Mouse (Mus musculus) limb, embryonic 15.5 days (tissue): Measurements from ENCODE around the gene Gal3st2b. TPM values are rescaled to one million over a fixed set of nuclear protein-coding genes. Genes with fewer than 3 reads are reported as not detected.
"Not testable (repeated sequence)": the region's sequence is repeated elsewhere in the genome, so short reads cannot be mapped to it uniquely, and the experiment has no call there.

ENCODE experiments used
- ATAC-seq: fragments of 200-750 bp; cut with Nextera tagmentation; 2 replicates; pipeline ENCODE4 v1.8.0; 2017; ENCODE audit warnings: low read depth, moderate TSS enrichment; ENCODE audit not compliant: insufficient number of reproducible peaks, low FRiP score, low TSS enrichment
- H3K27ac ChIP-seq: fragments of 300-500 bp; sonication (generic); 2 replicates; pipeline ENCODE4 v1.5.1; 2015; ENCODE audit warnings: moderate library complexity, mild to moderate bottlenecking, inconsistent platforms
- H3K27me3 ChIP-seq: fragments of 300-500 bp; sonication (generic); 2 replicates; pipeline ENCODE4 v1.6.1; 2015; ENCODE audit warnings: inconsistent platforms
- H3K36me3 ChIP-seq: fragments of 300-500 bp; sonication (generic); 2 replicates; pipeline ENCODE4 v1.6.1; 2015; ENCODE audit warnings: inconsistent platforms
- H3K4me1 ChIP-seq: fragments of 300-500 bp; sonication (generic); 2 replicates; pipeline ENCODE4 v1.6.1; 2015; ENCODE audit warnings: inconsistent platforms
- H3K4me2 ChIP-seq: fragments of 300-500 bp; sonication (generic); 2 replicates; pipeline ENCODE4 v1.6.1; 2015; ENCODE audit warnings: mild to moderate bottlenecking, inconsistent platforms
- H3K4me3 ChIP-seq: fragments of 300-500 bp; sonication (generic); 2 replicates; pipeline ENCODE4 v1.5.1; 2015; ENCODE audit warnings: mild to moderate bottlenecking, inconsistent platforms
- H3K9ac ChIP-seq: fragments of 300-500 bp; sonication (generic); 2 replicates; pipeline ENCODE4 v1.6.1; 2015; ENCODE audit warnings: inconsistent platforms
- H3K9me3 ChIP-seq: fragments of 300-500 bp; sonication (generic); 2 replicates; pipeline ENCODE4 v1.6.1; 2016; ENCODE audit warnings: inconsistent platforms
- WGBS: fragments of 180-500 bp; shearing (Covaris S2); methylation state at CpG from one replicate; pipeline ENCODE4 v1.1.7; 2015; 5-methylcytosine and 5-hydroxymethylcytosine counted together
- polyA plus RNA-seq: library from polyadenylated mRNA; unstranded; fragments of >200 nt; fragmentation: Nextera tagmentation; extraction: Ambion mirVana; gene quantifications from 2 replicates; pipeline ENCODE4 v1.2.1, GENCODE M21; 2015

Gene Gal3st2b
- polyA plus RNA-seq, 1 experiment from 2014 or later, result 0.12 TPM

DNA sequence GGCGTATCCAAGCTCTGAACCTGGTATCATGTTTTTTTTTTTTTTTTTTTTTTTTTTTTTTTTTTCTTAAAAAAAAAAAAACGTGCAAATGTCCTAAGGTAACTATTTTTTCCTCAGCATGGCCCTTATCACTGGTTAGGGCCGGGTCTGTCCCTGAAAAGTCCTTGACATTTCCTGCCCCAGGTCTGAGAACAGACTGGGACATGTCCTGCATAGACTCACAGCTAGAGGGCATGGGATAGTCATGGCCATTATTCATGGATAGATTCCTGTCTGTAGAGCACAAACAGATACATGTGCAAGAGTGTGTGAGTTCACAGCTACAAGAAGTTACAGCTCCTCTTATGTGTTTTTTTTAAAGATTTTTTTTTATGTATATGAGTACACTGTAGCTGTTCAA lies 70.7 kb downstream of the Gal3st2b start:
- H3K27me3 ChIP-seq, result no peaks in the 10 kb centered on the region
- H3K27ac ChIP-seq, result no peak overlapping the region
- H3K4me2 ChIP-seq, result no peak overlapping the region
- H3K4me3 ChIP-seq, result no peak overlapping the region
- H3K4me1 ChIP-seq, result no peaks in the 10 kb centered on the region
- no peak overlapping the region for H3K9ac ChIP-seq
- no peak for ATAC-seq
- WGBS, result 64% methylated on average over 3 of the region's 3 CpGs
- H3K36me3 ChIP-seq, result no peaks in the 10 kb centered on the region
- H3K9me3 ChIP-seq, result no peaks in the 10 kb centered on the region

DNA sequence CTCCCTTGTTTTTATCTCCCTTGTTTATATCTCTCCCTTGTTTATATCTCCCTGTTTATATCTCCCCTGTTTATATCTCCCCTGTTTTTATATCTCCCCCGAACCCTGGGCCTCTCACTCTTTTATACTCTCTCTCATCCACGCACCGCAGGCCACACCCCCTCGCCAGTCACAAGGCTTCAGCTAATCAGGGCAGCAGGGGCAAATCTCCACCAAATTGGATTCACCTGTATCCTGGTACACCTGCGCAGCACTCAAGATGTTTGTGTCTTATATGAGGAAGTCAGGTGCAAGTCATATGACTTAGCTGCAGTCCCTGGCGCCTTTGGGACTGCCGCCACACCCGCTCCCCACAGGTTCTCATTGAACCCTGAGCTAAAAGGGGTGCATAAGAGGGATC lies 72.1 kb downstream of the Gal3st2b start, which contains the start of gene Gal3st2c:
TSS of gene Gal3st2c (plus strand) at position 301 of the 400 bp plus-strand sequence.
- not testable (repeated sequence) for H3K36me3 ChIP-seq, H3K27ac ChIP-seq, H3K4me1 ChIP-seq, H3K27me3 ChIP-seq, ATAC-seq, H3K9ac ChIP-seq, H3K4me2 ChIP-seq, H3K4me3 ChIP-seq, H3K9me3 ChIP-seq
- 85% methylated on average over 7 of the region's 8 CpGs for WGBS

DNA sequence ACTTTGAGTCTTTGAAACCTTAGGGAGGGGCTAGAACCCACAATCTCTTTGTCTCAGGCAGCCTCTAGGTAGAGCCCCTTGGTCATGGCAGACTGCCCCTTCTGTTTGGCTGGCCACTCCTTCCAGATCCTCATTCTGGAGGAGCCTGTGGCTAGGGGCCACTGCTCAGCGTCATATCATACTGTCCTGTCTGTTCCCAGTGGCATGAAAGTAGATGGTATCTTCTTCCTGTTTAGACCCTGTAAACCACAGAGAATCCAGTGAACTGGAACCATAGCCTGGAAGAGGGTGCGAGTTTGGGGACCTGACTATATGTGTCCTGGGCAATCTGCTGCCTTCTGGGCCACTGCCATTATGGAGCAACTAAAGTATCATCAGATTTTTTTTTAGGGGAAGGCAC lies 73.0 kb downstream of the Gal3st2b start:
- WGBS, result 78% methylated on average over 2 of the region's 2 CpGs
- not testable (repeated sequence) for H3K27me3 ChIP-seq, ATAC-seq, H3K4me2 ChIP-seq, H3K9ac ChIP-seq, H3K4me3 ChIP-seq, H3K4me1 ChIP-seq, H3K36me3 ChIP-seq, H3K9me3 ChIP-seq, H3K27ac ChIP-seq

DNA sequence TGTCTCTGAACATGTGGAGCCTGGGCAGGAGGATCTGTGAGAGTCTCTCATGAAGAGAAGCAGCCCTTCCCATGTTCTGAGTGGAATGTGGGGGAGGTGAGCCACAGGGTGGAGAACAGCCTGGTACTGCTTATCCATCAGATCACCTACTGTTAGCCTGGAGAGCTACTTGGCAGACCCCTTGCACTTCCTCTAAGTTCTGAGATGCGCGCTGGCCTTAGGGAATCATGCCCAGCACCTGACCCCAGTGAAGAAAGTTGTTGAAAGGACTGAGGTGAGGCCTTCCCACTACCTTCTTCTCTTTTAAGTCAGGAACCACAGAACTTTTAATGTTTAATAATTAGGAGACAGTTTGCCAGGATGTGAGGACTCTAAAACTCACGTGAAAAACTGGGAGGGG lies 73.4 kb downstream of the Gal3st2b start:
- not testable (repeated sequence) for ATAC-seq

More for the DNA sequence above, 73.4 kb downstream of the Gal3st2b start:
- not testable (repeated sequence) for H3K4me1 ChIP-seq, H3K4me3 ChIP-seq, H3K9ac ChIP-seq, H3K4me2 ChIP-seq, H3K27me3 ChIP-seq, H3K27ac ChIP-seq, H3K9me3 ChIP-seq, H3K36me3 ChIP-seq
- WGBS, result 77% methylated on average over 3 of the region's 3 CpGs

Other genes starting within 250 kb of the Gal3st2b start
- 40.5 and 48.4 TPM in 2 replicates for gene Bok, start 232.7 kb upstream of the Gal3st2b start, polyA plus RNA-seq
- gene Atg4b, start 166.8 kb upstream of the Gal3st2b start, polyA plus RNA-seq, result 74.5 and 74.9 TPM in 2 replicates
- gene Thap4, start 163.4 kb upstream of the Gal3st2b start, polyA plus RNA-seq, result 51.4 and 55.1 TPM in 2 replicates
- gene Dtymk, start 116.4 kb upstream of the Gal3st2b start, polyA plus RNA-seq, result 200 and 206 TPM in 2 replicates
- 12.7 and 13.4 TPM in 2 replicates for gene Ing5, start 114.3 kb upstream of the Gal3st2b start, polyA plus RNA-seq
- gene D2hgdh, start 93.4 kb upstream of the Gal3st2b start, polyA plus RNA-seq, result 15.8 and 16.9 TPM in 2 replicates
- 0.20 TPM in 1 of 2 replicates, not detected in the other for gene Gal3st2, start 57.0 kb upstream of the Gal3st2b start, polyA plus RNA-seq
- gene Gal3st2c, start 72.2 kb downstream of the Gal3st2b start, polyA plus RNA-seq, result not detected in 2 replicates
- gene Neu4, start 102.1 kb downstream of the Gal3st2b start, polyA plus RNA-seq, result not detected in 2 replicates
- 0.14 and 0.55 TPM in 2 replicates for gene Pdcd1, start 134.2 kb downstream of the Gal3st2b start, polyA plus RNA-seq